Mouse (Mus musculus) liver, embryonic 13.5 days (tissue): ENCODE data around the gene Clrn1. TPM values are rescaled to one million over a fixed set of nuclear protein-coding genes. Genes with fewer than 3 reads are reported as not detected.
"Not testable (repeated sequence)": the region's sequence is repeated elsewhere in the genome, so short reads cannot be mapped to it uniquely, and the experiment has no call there.

Source experiments
- ATAC-seq: fragments of 200-750 bp; cut with Nextera tagmentation; 2 replicates; pipeline ENCODE4 v1.8.0; 2017; ENCODE audit warnings: low read depth, mild to moderate bottlenecking, moderate number of reproducible peaks, moderate library complexity
- DNase-seq: peaks from one replicate; pipeline ENCODE4 v3.0.0; 2022
- H3K27ac ChIP-seq: fragments of 300-500 bp; sonication (generic); 2 replicates; pipeline ENCODE4 v1.5.1; 2015; ENCODE audit warnings: moderate library complexity, mild to moderate bottlenecking, inconsistent platforms
- H3K27me3 ChIP-seq: fragments of 300-500 bp; sonication (generic); 2 replicates; pipeline ENCODE4 v1.6.1; 2015; ENCODE audit warnings: mild to moderate bottlenecking, inconsistent platforms
- H3K36me3 ChIP-seq: fragments of 300-500 bp; sonication (generic); 2 replicates; pipeline ENCODE4 v1.6.1; 2015; ENCODE audit warnings: mild to moderate bottlenecking, inconsistent platforms
- H3K4me1 ChIP-seq: fragments of 300-500 bp; sonication (generic); replicated peaks from 2 replicates; pipeline ENCODE4 v1.6.1; 2015; ENCODE audit warnings: inconsistent platforms
- H3K4me2 ChIP-seq: fragments of 300-500 bp; sonication (generic); 2 replicates; pipeline ENCODE4 v1.6.1; 2015; ENCODE audit warnings: inconsistent platforms, mild to moderate bottlenecking, moderate library complexity
- H3K4me3 ChIP-seq: fragments of 300-500 bp; sonication (generic); replicated peaks from 2 replicates; pipeline ENCODE4 v1.5.1; 2015; ENCODE audit warnings: mild to moderate bottlenecking, inconsistent platforms
- H3K9ac ChIP-seq: fragments of 300-500 bp; sonication (generic); 2 replicates; pipeline ENCODE4 v1.6.1; 2015; ENCODE audit warnings: mild to moderate bottlenecking, inconsistent platforms
- H3K9me3 ChIP-seq: fragments of 300-500 bp; sonication (generic); replicated peaks from 2 replicates; pipeline ENCODE4 v1.6.1; 2016; ENCODE audit warnings: inconsistent platforms
- WGBS: fragments of 180-500 bp; shearing (Covaris S2); methylation state at CpG from one replicate; pipeline ENCODE4 v1.1.7; 2015; ENCODE audit not compliant: insufficient replicate concordance; 5-methylcytosine and 5-hydroxymethylcytosine counted together
- polyA plus RNA-seq: library from polyadenylated mRNA; unstranded; fragments of >200 nt; fragmentation: Nextera tagmentation; extraction: Ambion mirVana; gene quantifications from 2 replicates; pipeline ENCODE4 v1.2.1, GENCODE M21; 2015

The Clrn1 gene
- polyA plus RNA-seq, 1 experiment from 2014 or later: not detected

- ATAC-seq (no peak), DNase-seq (no peak)
- Histone ChIP-seq H3K4me3 (no peak overlapping the region), H3K36me3 (no peaks in the 10 kb centered on the region), H3K4me1 (no peaks in the 10 kb centered on the region), H3K27ac (no peak overlapping the region), H3K27me3 (no peaks in the 10 kb centered on the region), H3K4me2 (no peak overlapping the region), H3K9me3 (no peaks in the 10 kb centered on the region), H3K9ac (no peak overlapping the region)
- 64% methylated on average over 10 of the region's 10 CpGs for WGBS
These were observed 2.6 kb upstream of the Clrn1 start for GRCm38 (mm10) chr3:58887719-58888118.

DNA sequence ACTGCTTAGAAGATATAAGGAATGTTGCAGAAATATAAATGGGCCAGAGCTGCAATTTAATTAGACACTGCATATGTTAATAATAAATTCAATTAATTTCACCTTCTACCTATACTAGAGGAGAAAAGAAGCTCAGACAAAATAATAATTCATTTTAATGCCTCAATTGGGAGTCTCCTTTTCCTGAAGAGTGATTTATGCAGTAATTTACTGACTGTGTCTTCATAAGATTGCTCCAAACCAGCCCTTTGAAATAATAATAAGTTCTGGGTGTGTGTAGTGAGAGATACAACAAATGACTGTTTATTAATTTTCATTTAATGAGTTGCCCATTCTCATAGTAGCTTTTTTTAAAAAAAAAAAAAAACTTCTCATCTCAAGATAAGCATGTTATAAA lies 1.6 kb downstream of the Clrn1 start:
- Histone ChIP-seq H3K4me1 (no peaks in the 10 kb centered on the region), H3K27me3 (no peaks in the 10 kb centered on the region), H3K4me2 (no peak overlapping the region), H3K4me3 (no peak overlapping the region), H3K9me3 (no peaks in the 10 kb centered on the region), H3K36me3 (no peaks in the 10 kb centered on the region), H3K27ac (no peak overlapping the region), H3K9ac (no peak overlapping the region)
- ATAC-seq (no peak), DNase-seq (no peak)

DNA sequence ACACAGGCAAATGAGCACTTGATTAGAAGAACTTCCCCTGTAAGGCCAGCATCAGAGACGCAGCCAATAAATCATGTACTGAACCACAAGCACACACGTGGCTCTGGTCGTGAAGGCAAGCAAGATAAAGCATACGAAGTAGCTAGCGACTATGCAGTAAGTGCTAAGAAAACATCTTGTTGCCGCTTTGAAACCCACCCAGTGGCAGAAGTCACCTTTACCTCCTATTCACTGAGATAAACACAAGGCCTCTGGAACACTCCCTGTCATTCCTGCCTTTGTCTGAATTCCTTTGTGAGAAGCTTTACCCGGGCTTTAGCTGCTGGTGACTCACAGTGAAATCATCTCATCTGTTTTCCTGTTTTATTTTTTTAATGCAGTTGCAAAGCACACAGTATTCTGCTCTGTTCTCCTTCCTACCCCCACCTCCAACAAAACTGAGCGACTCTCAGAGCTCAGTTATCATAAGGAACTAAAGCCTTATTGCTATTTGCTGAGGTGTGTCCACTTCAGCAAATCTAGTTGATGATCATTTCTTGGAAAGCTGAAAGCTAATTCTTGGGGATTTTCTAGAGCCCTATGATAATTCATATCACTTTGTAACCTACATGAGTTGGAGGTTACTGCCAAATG lies 2.1 kb downstream of the Clrn1 start:
- Histone ChIP-seq H3K4me3 (no peak overlapping the region), H3K27me3 (no peaks in the 10 kb centered on the region), H3K4me1 (no peaks in the 10 kb centered on the region), H3K9ac (no peak overlapping the region), H3K36me3 (no peaks in the 10 kb centered on the region), H3K4me2 (no peak overlapping the region), H3K9me3 (no peaks in the 10 kb centered on the region), H3K27ac (no peak overlapping the region)
- no peak for ATAC-seq
- no peak for DNase-seq
- WGBS: 13% methylated on average over 8 of the region's 8 CpGs

GRCm38 (mm10) chr3:58881016-58881415 lies 4.1 kb downstream of the Clrn1 start:
- Histone ChIP-seq H3K36me3 (no peaks in the 10 kb centered on the region), H3K27ac (no peak overlapping the region), H3K27me3 (no peaks in the 10 kb centered on the region), H3K4me3 (no peak overlapping the region), H3K4me1 (no peaks in the 10 kb centered on the region), H3K4me2 (no peak overlapping the region), H3K9ac (no peak overlapping the region), H3K9me3 (no peaks in the 10 kb centered on the region)
- 67% methylated on average over 1 of the region's 1 CpGs for WGBS
- no peak for ATAC-seq
- no peak for DNase-seq

DNA sequence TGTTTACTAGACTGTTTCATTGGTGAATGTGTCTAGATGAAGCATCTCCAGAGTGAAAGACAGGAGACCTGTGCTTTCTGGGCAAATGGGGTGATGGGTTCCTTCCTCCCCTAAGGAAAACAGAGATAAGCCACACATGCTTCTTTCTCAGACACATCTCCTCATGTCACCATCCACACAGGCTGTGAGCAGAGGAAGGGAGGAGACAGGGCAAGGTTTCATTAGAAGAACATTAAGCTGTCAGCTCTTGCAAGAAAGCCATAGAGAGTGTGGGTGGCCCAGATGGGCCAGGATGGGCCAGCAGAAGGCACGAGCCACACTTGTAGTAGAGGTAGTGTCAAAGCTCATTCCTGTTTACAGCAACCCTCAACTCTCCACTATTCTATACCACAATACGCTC lies 5.0 kb downstream of the Clrn1 start:
- H3K4me3 ChIP-seq: no peak overlapping the region
- no peak overlapping the region for H3K9ac ChIP-seq
- WGBS: 55% methylated on average over 2 of the region's 2 CpGs
- H3K36me3 ChIP-seq: no peaks in the 10 kb centered on the region
- DNase-seq (no peak), ATAC-seq (no peak)
- H3K9me3 ChIP-seq: no peaks in the 10 kb centered on the region
- no peaks in the 10 kb centered on the region for H3K4me1 ChIP-seq
- no peak overlapping the region for H3K27ac ChIP-seq
- H3K27me3 ChIP-seq: no peaks in the 10 kb centered on the region
- no peak overlapping the region for H3K4me2 ChIP-seq

DNA sequence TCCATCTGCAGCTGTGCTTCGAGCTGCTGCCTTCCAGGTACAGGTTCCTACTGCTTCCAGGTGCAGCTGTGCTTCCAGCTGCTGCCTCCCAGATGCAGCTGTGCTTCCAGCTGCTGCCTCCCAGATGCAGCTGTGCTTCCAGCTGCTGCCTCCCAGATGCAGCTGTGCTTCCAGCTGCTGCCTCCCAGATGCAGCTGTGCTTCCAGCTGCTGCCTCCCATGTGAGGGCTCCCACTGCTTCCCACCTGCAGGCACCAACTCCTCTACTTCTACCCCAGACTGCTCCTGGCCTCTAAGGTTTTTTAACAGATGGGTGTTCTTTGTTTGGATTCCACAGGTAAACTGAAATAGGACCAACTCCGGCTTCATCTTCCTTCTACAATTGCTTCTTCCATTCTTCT lies 13.3 kb downstream of the Clrn1 start:
- 50% methylated on average over 2 of the region's 2 CpGs for WGBS
- not testable (repeated sequence) for H3K36me3 ChIP-seq, H3K4me2 ChIP-seq, DNase-seq, H3K4me1 ChIP-seq, H3K9ac ChIP-seq, H3K27me3 ChIP-seq, ATAC-seq, H3K4me3 ChIP-seq, H3K27ac ChIP-seq, H3K9me3 ChIP-seq

- DNase-seq: no peak
- no peaks in the 10 kb centered on the region for H3K27me3 ChIP-seq
- H3K4me2 ChIP-seq: no peak overlapping the region
- H3K36me3 ChIP-seq: no peaks in the 10 kb centered on the region
- no peaks in the 10 kb centered on the region for H3K4me1 ChIP-seq
- 46% methylated on average over 7 of the region's 7 CpGs for WGBS
- H3K4me3 ChIP-seq: no peak overlapping the region
- H3K9ac ChIP-seq: no peak overlapping the region
- ATAC-seq: no peak
- no peaks in the 10 kb centered on the region for H3K9me3 ChIP-seq
- no peak overlapping the region for H3K27ac ChIP-seq
These were observed 19.4 kb downstream of the Clrn1 start for GRCm38 (mm10) chr3:58865690-58866089.

DNA sequence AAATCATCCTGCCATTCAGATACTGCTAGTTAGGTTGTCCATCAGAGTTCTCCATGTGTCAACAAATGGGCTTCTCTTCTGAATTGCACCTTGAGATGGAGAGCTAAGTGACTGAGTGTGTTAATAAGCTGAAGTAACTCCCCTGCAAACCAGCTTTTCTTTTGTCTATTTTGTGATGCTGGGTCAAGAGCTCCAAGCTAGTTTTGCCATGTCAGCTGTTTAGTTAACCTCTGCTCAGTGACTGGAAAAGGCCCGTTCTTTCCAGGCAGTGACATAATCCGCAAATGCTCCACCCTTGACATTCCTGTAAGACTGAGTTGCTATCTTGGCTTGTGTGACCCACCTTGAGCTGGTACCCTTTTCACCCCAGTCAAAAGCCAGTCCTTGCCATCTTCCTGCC lies 22.2 kb downstream of the Clrn1 start:
- no peak overlapping the region for H3K27ac ChIP-seq
- H3K4me3 ChIP-seq: no peak overlapping the region
- no peaks in the 10 kb centered on the region for H3K36me3 ChIP-seq
- no peaks in the 10 kb centered on the region for H3K4me1 ChIP-seq
- no peaks in the 10 kb centered on the region for H3K27me3 ChIP-seq
- H3K9ac ChIP-seq: no peak overlapping the region
- no peak for DNase-seq
- 66% methylated on average over 2 of the region's 2 CpGs for WGBS
- H3K4me2 ChIP-seq: no peak overlapping the region
- no peak for ATAC-seq
- H3K9me3 ChIP-seq: no peaks in the 10 kb centered on the region

GRCm38 (mm10) chr3:58843415-58843814 lies 41.7 kb downstream of the Clrn1 start:
- no peaks in the 10 kb centered on the region for H3K27me3 ChIP-seq
- 34% methylated on average over 1 of the region's 1 CpGs for WGBS
- H3K9ac ChIP-seq: no peak overlapping the region
- no peak overlapping the region for H3K4me3 ChIP-seq
- no peak for DNase-seq
- ATAC-seq: no peak
- H3K27ac ChIP-seq: no peak overlapping the region
- H3K9me3 ChIP-seq: no peaks in the 10 kb centered on the region
- no peaks in the 10 kb centered on the region for H3K4me1 ChIP-seq
- H3K36me3 ChIP-seq: no peaks in the 10 kb centered on the region
- H3K4me2 ChIP-seq: no peak overlapping the region

DNA sequence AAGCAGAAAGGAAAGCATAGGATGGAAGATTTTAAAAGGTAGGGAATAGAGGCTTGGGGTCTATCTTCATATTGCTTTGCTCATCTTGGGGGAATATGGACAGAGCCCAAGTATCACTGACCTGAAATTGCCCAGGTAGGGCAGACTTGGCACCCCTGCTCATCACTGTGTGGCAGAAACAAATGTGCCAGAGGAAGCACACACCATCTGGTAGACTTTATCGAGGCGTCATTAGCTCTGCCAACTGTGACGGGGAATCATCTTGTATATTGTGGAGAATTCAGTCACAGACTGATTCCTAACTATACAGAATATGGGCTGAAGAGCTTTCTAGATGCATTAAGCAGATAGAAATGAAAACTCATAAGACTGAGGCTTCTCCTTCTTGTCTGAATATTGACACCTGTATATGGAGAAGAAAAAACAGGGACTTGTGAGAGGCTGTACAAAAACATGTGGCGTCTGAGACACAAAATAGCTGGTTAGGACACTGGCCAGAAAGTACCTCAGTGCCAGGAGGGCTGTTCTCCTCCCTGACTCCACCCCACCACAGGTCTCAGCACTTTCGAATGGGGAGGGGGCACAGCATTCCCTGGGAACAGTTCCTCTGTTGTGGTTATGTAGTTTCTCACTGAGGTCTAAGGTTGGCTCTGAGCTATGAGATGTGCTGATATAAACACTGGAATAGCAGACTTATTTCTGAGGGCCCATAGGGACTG lies 51.5 kb downstream of the Clrn1 start:
- no peak for DNase-seq
- WGBS: 62% methylated on average over 5 of the region's 5 CpGs

DNA sequence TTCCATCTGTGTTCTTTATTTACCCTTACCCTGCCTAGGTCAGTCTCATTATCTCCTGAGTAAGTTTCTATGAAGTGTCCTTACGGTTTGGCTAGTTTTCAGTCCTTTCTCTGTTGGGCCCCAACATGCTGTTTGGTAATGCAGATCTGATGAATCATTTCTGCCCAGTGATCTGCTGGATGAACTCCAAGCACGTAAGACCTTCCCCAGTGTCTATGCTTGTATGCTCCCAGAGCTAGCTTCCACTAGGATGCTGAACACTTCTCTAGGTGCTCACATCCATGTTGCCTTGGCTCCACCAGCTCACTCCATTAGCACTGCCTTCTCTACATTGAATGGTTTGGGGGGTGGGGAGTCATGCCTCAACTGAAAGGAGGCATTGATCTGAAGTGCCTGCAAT lies 52.3 kb downstream of the Clrn1 start:
- no peak for ATAC-seq
- Histone ChIP-seq H3K9me3 (no peaks in the 10 kb centered on the region), H3K4me2 (no peak overlapping the region), H3K27me3 (no peaks in the 10 kb centered on the region), H3K36me3 (no peaks in the 10 kb centered on the region), H3K4me1 (no peaks in the 10 kb centered on the region), H3K27ac (no peak overlapping the region), H3K9ac (no peak overlapping the region), H3K4me3 (no peak overlapping the region)
- no peak for DNase-seq
- 58% methylated on average over 2 of the region's 2 CpGs for WGBS

More for the DNA sequence above, 51.5 kb downstream of the Clrn1 start:
- Histone ChIP-seq H3K36me3 (no peaks in the 10 kb centered on the region), H3K4me1 (no peaks in the 10 kb centered on the region), H3K9ac (no peak overlapping the region), H3K4me2 (no peak overlapping the region), H3K27ac (no peak overlapping the region), H3K4me3 (no peak overlapping the region), H3K9me3 (no peaks in the 10 kb centered on the region), H3K27me3 (no peaks in the 10 kb centered on the region)
- no peak for ATAC-seq

- no peak overlapping the region for H3K4me2 ChIP-seq
- WGBS: 53% methylated on average over 5 of the region's 5 CpGs
- H3K27me3 ChIP-seq: no peaks in the 10 kb centered on the region
- ATAC-seq: no peak
- no peaks in the 10 kb centered on the region for H3K4me1 ChIP-seq
- H3K9me3 ChIP-seq: no peaks in the 10 kb centered on the region
- H3K27ac ChIP-seq: no peak overlapping the region
- H3K9ac ChIP-seq: no peak overlapping the region
- H3K36me3 ChIP-seq: no peaks in the 10 kb centered on the region
- DNase-seq: no peak
- no peak overlapping the region for H3K4me3 ChIP-seq
These were observed 53.6 kb downstream of the Clrn1 start for GRCm38 (mm10) chr3:58831586-58831985.
